Mouse (Mus musculus): ENCODE data around the gene Gtf3c5. TPM values are rescaled to one million over a fixed set of nuclear protein-coding genes. Genes with fewer than 3 reads are reported as not detected.

The Gtf3c5 gene
- polyA plus RNA-seq, 1 experiment from 2014 or later = 28.0 TPM

GRCm38 (mm10) chr2:28517206-28517909 is 66.2 kb downstream of the Gtf3c5 start:
- Histone ChIP-seq H3K9ac (replicated peaks; ENCODE audit: low read depth, low read length) (no peak overlapping the region), H3K27ac (ENCODE audit: low read depth, low read length) (no peak overlapping the region), H3K4me1 (ENCODE audit: control insufficient read depth, insufficient read depth, low read length) (peaks cover 47% of the 10 kb centered on the region), H3K9me3 (ENCODE audit: control insufficient read depth, low read length) (no peaks in the 10 kb centered on the region), H3K4me2 (ENCODE audit: low read depth, low read length) (no peak overlapping the region), H3K36me3 (ENCODE audit: control insufficient read depth, insufficient read depth, low read length) (no peaks in the 10 kb centered on the region), H3K4me3 (ENCODE audit: low read depth, low read length) (no peak overlapping the region), H3K27me3 (ENCODE audit: control insufficient read depth, insufficient read depth, low read length) (no peaks in the 10 kb centered on the region)
- ATAC-seq (ENCODE audit: low read depth) = no peak
- WGBS = 44% methylated on average over 5 of the region's 5 CpGs

Small RNA genes lying within 50 kb of the gene (microRNA-seq; reads per million reads assigned to microRNA genes)
- gene Gm22824 = not detected

Other genes starting within 250 kb of the Gtf3c5 start
- 14.1 and 15.9 TPM in 2 replicates for gene Ppp1r26, start 137.0 kb downstream of the Gtf3c5 start, polyA plus RNA-seq (2014; fragmentation: Nextera tagmentation; extraction: Ambion mirVana)
- gene 1700007K13Rik, start 117.4 kb downstream of the Gtf3c5 start, polyA plus RNA-seq (2014; fragmentation: Nextera tagmentation; extraction: Ambion mirVana) = 4.7 and 7.5 TPM in 2 replicates
- gene Mrps2, start 115.7 kb downstream of the Gtf3c5 start, polyA plus RNA-seq (2014; fragmentation: Nextera tagmentation; extraction: Ambion mirVana) = 57.2 and 57.7 TPM in 2 replicates
- gene Gbgt1, start 86.9 kb downstream of the Gtf3c5 start, polyA plus RNA-seq (2014; fragmentation: Nextera tagmentation; extraction: Ambion mirVana) = 0.23 and 1.6 TPM in 2 replicates
- gene Gm10134, start 77.7 kb downstream of the Gtf3c5 start, polyA plus RNA-seq (2014; fragmentation: Nextera tagmentation; extraction: Ambion mirVana) = 3.5 TPM in 1 of 2 replicates, not detected in the other
- gene Ralgds, start 70.6 kb downstream of the Gtf3c5 start, polyA plus RNA-seq (2014; fragmentation: Nextera tagmentation; extraction: Ambion mirVana) = 76.5 and 88.2 TPM in 2 replicates
- gene Cel, start 20.3 kb downstream of the Gtf3c5 start, polyA plus RNA-seq (2014; fragmentation: Nextera tagmentation; extraction: Ambion mirVana) = not detected in 2 replicates
- 0.15 TPM in 1 of 2 replicates, not detected in the other for gene Gfi1b, start 38.2 kb upstream of the Gtf3c5 start, polyA plus RNA-seq (2014; fragmentation: Nextera tagmentation; extraction: Ambion mirVana)
- 32.2 and 36.0 TPM in 2 replicates for gene Tsc1, start 57.5 kb upstream of the Gtf3c5 start, polyA plus RNA-seq (2014; fragmentation: Nextera tagmentation; extraction: Ambion mirVana)
- gene Spaca9, start 116.0 kb upstream of the Gtf3c5 start, polyA plus RNA-seq (2014; fragmentation: Nextera tagmentation; extraction: Ambion mirVana) = 1.6 TPM in 2 replicates
- 1.4 and 1.5 TPM in 2 replicates for gene Ak8, start 116.4 kb upstream of the Gtf3c5 start, polyA plus RNA-seq (2014; fragmentation: Nextera tagmentation; extraction: Ambion mirVana)